51 mouse cellular contexts compared by ENCODE assay signal in the genomic region with DNA sequence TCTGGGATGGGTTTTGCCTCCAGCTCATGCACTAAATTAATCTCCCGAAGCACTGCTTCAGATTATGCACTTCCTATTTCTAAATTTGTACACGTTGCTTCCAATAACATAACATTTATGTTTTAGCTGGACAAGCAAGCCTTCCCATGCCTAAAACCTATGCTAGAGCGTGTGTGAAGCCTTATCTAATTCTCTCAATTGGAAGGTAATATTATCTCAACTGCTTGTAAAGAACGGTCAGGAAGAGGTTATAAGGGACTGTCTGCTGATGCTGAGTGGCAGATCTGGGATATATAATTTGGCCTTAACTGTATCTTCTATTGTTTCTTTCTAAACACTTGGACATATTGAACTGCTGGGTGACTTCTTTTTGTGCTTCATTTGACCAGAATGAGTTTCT. TPM values are rescaled to one million over a fixed set of nuclear protein-coding genes. Genes with fewer than 3 reads are reported as not detected.
"Had no signal": no experiment of that assay in that cellular context is flagged by ENCODE, and none has a peak within 500 bp of the region (broad histone marks: within the 10 kb centered on the region; RNA-seq: fewer than 3 reads in every experiment).

No protein-coding gene starts in this region.

- H3K27me3 ChIP-seq: heart, embryonic 12.5 days; heart, embryonic 13.5 days; heart, embryonic 15.5 days; hindbrain, embryonic 12.5 days; hindbrain, embryonic 13.5 days; hindbrain, embryonic 15.5 days; intestine, embryonic 15.5 days had no signal

- ATAC-seq: hindbrain, embryonic 16.5 days; hindbrain, postnatal 0 days; inflammation-experienced regulatory T-cells, adult 6 months; intestine, embryonic 15.5 days; intestine, embryonic 16.5 days; intestine, postnatal 0 days had no signal

- H3K4me3 ChIP-seq: heart, embryonic 12.5 days; heart, embryonic 13.5 days; heart, embryonic 15.5 days; hindbrain, embryonic 10.5 days; hindbrain, embryonic 12.5 days; hindbrain, embryonic 13.5 days; hindbrain, embryonic 15.5 days; intestine, embryonic 15.5 days; kidney, embryonic 15.5 days; layer of hippocampus, adult 2 months; left cerebral cortex, adult 2 months had no signal

- H3K27ac ChIP-seq: heart, embryonic 13.5 days; heart, embryonic 15.5 days; hindbrain, embryonic 10.5 days; hindbrain, embryonic 12.5 days; hindbrain, embryonic 13.5 days; hindbrain, embryonic 14.5 days; hindbrain, embryonic 15.5 days; hindbrain, postnatal 0 days; intestine, embryonic 15.5 days; kidney, embryonic 15.5 days; kidney, postnatal 0 days; layer of hippocampus, adult 2 months; left cerebral cortex, adult 2 months had no signal

- H3K9ac ChIP-seq: heart, embryonic 12.5 days; heart, embryonic 13.5 days; heart, embryonic 15.5 days; hindbrain, embryonic 12.5 days; hindbrain, embryonic 13.5 days; hindbrain, embryonic 14.5 days; hindbrain, embryonic 15.5 days; intestine, embryonic 15.5 days; kidney, embryonic 15.5 days had no signal

- H3K4me1 ChIP-seq: heart, embryonic 12.5 days; heart, embryonic 13.5 days; heart, embryonic 15.5 days; hindbrain, embryonic 10.5 days; hindbrain, embryonic 12.5 days; hindbrain, embryonic 13.5 days; hindbrain, embryonic 15.5 days; intestine, embryonic 15.5 days; kidney, embryonic 15.5 days had no signal

- H3K36me3 ChIP-seq: heart, embryonic 15.5 days; hindbrain, embryonic 10.5 days; hindbrain, embryonic 12.5 days; hindbrain, embryonic 15.5 days; intestine, embryonic 15.5 days; kidney, embryonic 15.5 days had no signal

- H3K9me3 ChIP-seq: heart, embryonic 12.5 days; heart, embryonic 13.5 days; heart, embryonic 15.5 days; hindbrain, embryonic 10.5 days; hindbrain, embryonic 12.5 days; hindbrain, embryonic 13.5 days; hindbrain, embryonic 15.5 days; intestine, embryonic 15.5 days; kidney, embryonic 15.5 days had no signal

- DNase-seq: heart, postnatal 10 days; heart, postnatal 14 days; heart, postnatal 36 days; heart, postnatal 4 days; kidney, adult 11 months; kidney, adult 18-20 months; kidney, adult 2 months; kidney, adult 8-10 months; kidney, adult 9 months; kidney, postnatal 10 days; kidney, postnatal 14 days; kidney, postnatal 25 days; kidney, postnatal 36 days; kidney, postnatal 4 days; layer of hippocampus, adult 9-11 months; layer of hippocampus, postnatal 36 days had no signal

RNA-seq across cellular contexts. Expression of a gene that starts 26.3 kb away (rescaled TPM):
- total RNA-seq: heart, postnatal 14 days; heart, postnatal 25 days; heart, postnatal 36 days; heart, postnatal 4 days; hematopoietic stem cell, adult 5-6 weeks had no signal
- polyA plus RNA-seq: heart, embryonic 11.5 days; heart, embryonic 14.5 days; heart, postnatal 0 days; inflammation-experienced regulatory T-cells, adult 6 months had no signal

RNA-seq across cellular contexts. Expression of a gene that starts 44.6 kb away (rescaled TPM):
- polyA plus RNA-seq: inflammation-experienced regulatory T-cells, adult 6 months had no signal

RNA-seq across cellular contexts. Expression of a gene that starts 44.8 kb away (rescaled TPM):
- total RNA-seq: heart, postnatal 10 days; heart, postnatal 14 days; heart, postnatal 25 days; heart, postnatal 36 days; heart, postnatal 4 days; hematopoietic stem cell, adult 5-6 weeks; hindbrain, postnatal 0 days; layer of hippocampus, adult 18-20 months; layer of hippocampus, adult 2 months; layer of hippocampus, adult 8-10 months; layer of hippocampus, postnatal 10 days; layer of hippocampus, postnatal 14 days; layer of hippocampus, postnatal 25 days; layer of hippocampus, postnatal 36 days; left cerebral cortex, adult 18-20 months; left cerebral cortex, adult 2 months; left cerebral cortex, adult 8-10 months had no signal
- polyA plus RNA-seq: heart, embryonic 11.5 days; heart, embryonic 12.5 days; heart, embryonic 13.5 days; heart, embryonic 14.5 days; heart, embryonic 15.5 days; heart, embryonic 16.5 days; heart, postnatal 0 days; hindbrain, embryonic 11.5 days; hindbrain, embryonic 12.5 days; hindbrain, embryonic 13.5 days; hindbrain, embryonic 14.5 days; hindbrain, embryonic 15.5 days; hindbrain, embryonic 16.5 days; hindbrain, postnatal 0 days; inflammation-experienced regulatory T-cells, adult 6 months; intestine, embryonic 14.5 days; intestine, embryonic 15.5 days; intestine, embryonic 16.5 days; intestine, postnatal 0 days; kidney, embryonic 14.5 days; kidney, embryonic 15.5 days; kidney, embryonic 16.5 days; kidney, postnatal 0 days had no signal
